Mouse (Mus musculus) testis, adult 2 months (tissue): ENCODE data around the gene Setmar.

Experiments used
- CTCF ChIP-seq: fragments of 200-500 bp; IDR thresholded peaks from 2 replicates; pipeline ENCODE4 v1.5.1; 2012; ENCODE audit warnings: low read depth, mild to moderate bottlenecking, inconsistent platforms, low read length, moderate library complexity; ENCODE audit not compliant: control insufficient read depth, insufficient read depth, insufficient replicate concordance
- POLR2A ChIP-seq: fragments of 200-500 bp; IDR thresholded peaks from 2 replicates; pipeline ENCODE4 v1.6.1; 2012; ENCODE audit warnings: low read depth, mild to moderate bottlenecking, inconsistent platforms, low read length, moderate library complexity; ENCODE audit not compliant: control insufficient read depth

- TF ChIP-seq CTCF (no peak), POLR2A (no peak)
Observed at GRCm38 (mm10) chr6:108073931-108074330, 9.1 kb downstream of the Setmar start.
